Mouse (Mus musculus) midbrain, embryonic 11.5 days (tissue): ENCODE measurements at regions not wholly inside any gene's neighbourhood (a gene's known extent, or its start where the extent isn't known, plus 50 kb on each side); places are given as distances from the start of the nearest gene placed in this dataset.

ENCODE experiments used
- ATAC-seq: fragments of 200-750 bp; cut with Nextera tagmentation; 2 replicates; pipeline ENCODE4 v1.8.0; 2017; ENCODE audit warnings: moderate TSS enrichment, moderate library complexity; ENCODE audit not compliant: low FRiP score
- DNase-seq: peaks from one replicate; pipeline ENCODE4 v3.0.0; 2015; ENCODE audit warnings: low spot score; ENCODE audit errors: missing footprints
- H3K27ac ChIP-seq: fragments of 300-500 bp; sonication (generic); 2 replicates; pipeline ENCODE4 v1.5.1; 2014; ENCODE audit warnings: low read depth, low read length
- H3K27me3 ChIP-seq: fragments of 300-500 bp; sonication (generic); 2 replicates; pipeline ENCODE4 v1.6.1; 2014; ENCODE audit warnings: mild to moderate bottlenecking, low read length, moderate library complexity, mixed read lengths; ENCODE audit not compliant: control insufficient read depth, insufficient read depth
- H3K36me3 ChIP-seq: fragments of 300-500 bp; sonication (generic); 2 replicates; pipeline ENCODE4 v1.6.1; 2014; ENCODE audit warnings: mild to moderate bottlenecking, low read length, moderate library complexity, mixed read lengths; ENCODE audit not compliant: control insufficient read depth, insufficient read depth
- H3K4me1 ChIP-seq: fragments of 300-500 bp; sonication (generic); 2 replicates; pipeline ENCODE4 v1.6.1; 2014; ENCODE audit warnings: low read length; ENCODE audit not compliant: control insufficient read depth, insufficient read depth
- H3K4me2 ChIP-seq: fragments of 300-500 bp; sonication (generic); 2 replicates; pipeline ENCODE4 v1.6.1; 2014; ENCODE audit warnings: mild to moderate bottlenecking, moderate library complexity
- H3K4me3 ChIP-seq: fragments of 300-500 bp; sonication (generic); 2 replicates; pipeline ENCODE4 v1.5.1; 2014; ENCODE audit warnings: low read depth, low read length
- H3K9ac ChIP-seq: fragments of 300-500 bp; sonication (generic); 2 replicates; pipeline ENCODE4 v1.6.1; 2014; ENCODE audit warnings: low read length
- H3K9me3 ChIP-seq: fragments of 300-500 bp; sonication (generic); 2 replicates; pipeline ENCODE4 v1.6.1; 2016; ENCODE audit warnings: low read length; ENCODE audit not compliant: control insufficient read depth
- WGBS: fragments of 180-500 bp; shearing (Covaris S2); extraction: QIAGEN DNeasy Blood & Tissue Kit; methylation state at CpG from one replicate; pipeline ENCODE4 v1.1.7; 2014; 5-methylcytosine and 5-hydroxymethylcytosine counted together

DNA sequence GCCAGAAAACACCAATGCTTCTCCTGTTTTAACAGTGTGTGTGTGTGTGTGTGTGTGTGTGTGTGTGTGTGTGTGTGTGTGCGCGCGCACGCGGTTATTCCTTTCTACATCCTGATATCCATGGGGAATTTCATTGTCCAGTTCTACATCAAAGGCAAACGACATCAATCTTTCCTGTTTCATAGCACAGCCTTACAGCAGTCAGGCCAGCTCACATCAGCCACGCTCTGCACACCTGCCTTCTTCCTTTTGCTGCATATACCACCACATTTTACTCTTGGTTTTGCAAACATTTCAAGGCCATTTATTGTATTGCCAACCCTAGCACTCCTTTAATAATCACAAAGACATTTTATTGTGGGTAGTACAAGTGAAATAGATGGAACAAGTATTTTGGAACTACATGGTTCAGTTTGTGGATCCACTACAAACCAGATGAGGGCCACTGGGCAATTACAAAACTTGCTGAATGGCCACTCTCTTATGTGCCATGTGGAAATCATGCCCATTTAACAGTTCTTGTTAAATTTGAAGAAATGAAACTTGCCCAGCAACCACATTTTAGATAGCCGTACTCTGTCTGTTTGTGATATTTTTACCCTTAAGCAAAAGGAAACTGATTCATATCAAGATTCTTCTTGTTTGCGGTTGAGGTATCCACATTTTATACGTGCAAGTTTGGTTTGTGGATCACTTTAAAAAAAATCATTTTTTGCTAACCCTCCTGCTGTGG, 70.9 kb upstream of the Trim52 start:
- WGBS, result 86% methylated on average over 10 of the region's 10 CpGs
- 0 out of 2 replicates have a peak, but pooled peaks have one; percentile 42 for ATAC-seq

DNA sequence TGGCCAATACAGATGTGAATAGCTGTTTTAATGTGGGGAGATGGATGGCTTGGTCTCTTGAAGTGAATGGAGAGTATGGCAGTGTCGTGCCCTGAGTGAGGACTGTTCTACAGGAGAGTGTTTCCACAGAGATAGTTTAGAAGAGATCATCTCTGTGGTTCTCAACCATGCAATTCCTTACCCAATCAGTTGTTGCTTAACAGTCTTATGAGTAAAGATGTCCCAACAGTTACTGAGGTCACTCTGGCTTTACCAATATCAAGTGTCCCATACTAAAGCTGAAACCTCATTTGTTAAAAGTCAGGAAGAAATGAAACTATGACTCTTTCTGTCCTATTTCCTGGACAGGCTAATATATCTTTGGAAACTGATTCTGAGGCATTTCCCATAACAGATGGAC, 61.7 kb upstream of the Trim52 start:
- ATAC-seq, result no peak
- Histone ChIP-seq H3K4me1 (no peaks in the 10 kb centered on the region), H3K27ac (no peak overlapping the region), H3K36me3 (no peaks in the 10 kb centered on the region), H3K9me3 (no peaks in the 10 kb centered on the region), H3K9ac (no peak overlapping the region), H3K4me2 (no peak overlapping the region), H3K27me3 (no peaks in the 10 kb centered on the region), H3K4me3 (no peak overlapping the region)
- 88% methylated on average over 1 of the region's 1 CpGs for WGBS
- DNase-seq, result no peak

More for the DNA sequence above, 70.9 kb upstream of the Trim52 start:
- Histone ChIP-seq H3K4me1 (no peaks in the 10 kb centered on the region), H3K4me3 (no peak overlapping the region), H3K36me3 (no peaks in the 10 kb centered on the region), H3K9me3 (no peaks in the 10 kb centered on the region), H3K4me2 (no peak overlapping the region), H3K27me3 (no peaks in the 10 kb centered on the region), H3K9ac (no peak overlapping the region), H3K27ac (no peak overlapping the region)
- no peak for DNase-seq

DNA sequence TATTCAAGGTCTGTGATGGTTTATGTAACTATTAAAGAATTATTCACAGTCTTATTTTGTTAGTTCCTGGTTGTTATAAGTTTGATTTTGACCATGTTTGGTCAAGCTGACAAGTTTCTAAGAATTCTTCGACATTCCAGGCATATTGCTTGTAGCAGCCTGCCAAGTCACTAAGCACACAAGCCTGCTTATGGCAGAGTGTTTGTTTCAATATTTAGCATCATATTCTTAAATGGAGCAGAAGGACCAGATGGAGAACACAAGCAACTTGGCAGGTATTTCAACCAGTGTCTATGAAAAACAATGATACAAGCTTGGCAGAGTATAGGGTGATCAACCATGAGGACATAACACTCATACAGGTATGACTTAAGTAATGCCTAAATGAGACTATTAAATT, 55.8 kb upstream of the Trim52 start:
- no peaks in the 10 kb centered on the region for H3K9me3 ChIP-seq
- H3K4me3 ChIP-seq, result no peak overlapping the region
- no peak for DNase-seq
- no peaks in the 10 kb centered on the region for H3K36me3 ChIP-seq
- 87% methylated on average over 1 of the region's 1 CpGs for WGBS
- ATAC-seq, result no peak
- no peaks in the 10 kb centered on the region for H3K27me3 ChIP-seq
- no peaks in the 10 kb centered on the region for H3K4me1 ChIP-seq
- no peak overlapping the region for H3K27ac ChIP-seq
- no peak overlapping the region for H3K9ac ChIP-seq
- H3K4me2 ChIP-seq, result no peak overlapping the region

DNA sequence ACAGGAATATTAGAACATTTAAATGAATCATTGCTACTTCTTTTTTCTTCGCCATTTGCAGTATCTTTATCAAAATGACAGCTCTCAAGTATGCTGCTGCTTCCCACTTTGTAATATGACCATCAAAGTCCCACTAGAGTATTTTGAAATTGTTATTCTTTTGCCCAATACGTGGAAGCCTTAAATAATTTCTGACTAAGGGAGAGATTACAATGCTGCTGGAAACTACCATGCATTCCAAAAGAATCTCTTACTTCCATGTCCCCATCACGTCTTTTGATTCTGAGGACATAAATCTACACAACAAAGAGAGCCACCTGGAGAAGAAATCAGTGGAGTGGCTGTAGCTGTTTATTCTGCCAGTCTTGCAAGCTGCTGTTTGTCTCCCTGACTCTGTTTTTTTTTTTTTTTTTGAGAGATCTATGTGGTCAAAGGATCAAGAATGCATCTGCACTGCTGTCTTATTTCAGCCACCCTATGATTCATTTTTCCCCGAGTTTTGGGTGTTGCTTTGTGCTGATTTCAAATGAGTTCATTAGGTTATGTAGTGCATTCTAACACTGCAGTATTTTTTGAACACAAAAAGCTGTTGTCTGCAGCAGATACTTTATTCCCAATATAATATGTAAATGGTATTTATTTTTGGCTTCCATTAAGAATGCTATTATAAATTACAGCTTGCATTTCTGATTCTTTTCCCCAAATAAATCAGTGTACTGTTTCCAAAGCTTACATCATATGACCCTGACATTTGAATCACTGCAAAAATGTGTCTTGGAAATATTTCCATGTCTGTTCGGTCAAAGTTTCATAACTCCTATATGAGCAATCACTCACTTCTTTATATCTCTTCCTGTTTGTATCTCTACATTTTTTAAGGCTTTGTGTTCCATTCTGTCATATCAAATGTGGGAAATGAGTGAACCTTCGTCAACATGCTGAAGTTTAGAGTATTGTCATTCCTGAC, 53.1 kb upstream of the Trim52 start:
- Histone ChIP-seq H3K27me3 (no peaks in the 10 kb centered on the region), H3K9me3 (no peaks in the 10 kb centered on the region), H3K4me2 (no peak overlapping the region), H3K36me3 (no peaks in the 10 kb centered on the region), H3K4me3 (no peak overlapping the region), H3K9ac (no peak overlapping the region), H3K4me1 (no peaks in the 10 kb centered on the region), H3K27ac (no peak overlapping the region)
- WGBS, result 63% methylated on average over 6 of the region's 6 CpGs
- DNase-seq (no peak), ATAC-seq (no peak)
